Mouse (Mus musculus) Patski (cell line): ENCODE data around the gene Tsga10ip. TPM values are rescaled to one million over a fixed set of nuclear protein-coding genes. Genes with fewer than 3 reads are reported as not detected.
"Not testable (repeated sequence)": the region's sequence is repeated elsewhere in the genome, so short reads cannot be mapped to it uniquely, and the experiment has no call there.

Experiments
- ATAC-seq: fragments of 100-300 bp; one replicate; pipeline ENCODE4 v1.8.0; 2021
- CTCF ChIA-PET: fragments of 350-600 bp; sonication (Branson Sonifier 250); formaldehyde crosslinking; loops from one replicate; lab custom pipeline; 2022; ENCODE audit warnings: inconsistent platforms; lab: Charles Lee
- POLR2A ChIA-PET: fragments of 350-600 bp; sonication (Branson Sonifier 250); formaldehyde crosslinking; loops from one replicate; lab custom pipeline; 2022; ENCODE audit warnings: antibody characterized with exemption, inconsistent platforms; lab: Charles Lee
- DNase-seq: peaks from one replicate; pipeline ENCODE4 v3.0.0-alpha.2; 2011; ENCODE audit warnings: low read depth, low spot score
- H3K27me3 ChIP-seq: fragments of 371-371 bp; one replicate; pipeline ENCODE4 v1.5.1; 2021
- CTCF ChIP-seq: fragments of 100-300 bp; IDR thresholded peaks from one replicate; pipeline ENCODE4 v1.5.1; 2021
- in situ Hi-C: fragments of 300-500 bp; cut with MboI; formaldehyde crosslinking; loops from 3 replicates; pipeline ENCODE4 v1.11.1; 2018; ENCODE audit warnings: low pct_unique_long_range_greater_than_20kb, mixed read lengths
- polyA plus RNA-seq: library from polyadenylated mRNA; unstranded; gene quantifications from one replicate; pipeline ENCODE4 v1.2.3, GENCODE M21; 2021

Gene Tsga10ip
- polyA plus RNA-seq, 1 experiment from 2014 or later = 0.13 TPM

DNA sequence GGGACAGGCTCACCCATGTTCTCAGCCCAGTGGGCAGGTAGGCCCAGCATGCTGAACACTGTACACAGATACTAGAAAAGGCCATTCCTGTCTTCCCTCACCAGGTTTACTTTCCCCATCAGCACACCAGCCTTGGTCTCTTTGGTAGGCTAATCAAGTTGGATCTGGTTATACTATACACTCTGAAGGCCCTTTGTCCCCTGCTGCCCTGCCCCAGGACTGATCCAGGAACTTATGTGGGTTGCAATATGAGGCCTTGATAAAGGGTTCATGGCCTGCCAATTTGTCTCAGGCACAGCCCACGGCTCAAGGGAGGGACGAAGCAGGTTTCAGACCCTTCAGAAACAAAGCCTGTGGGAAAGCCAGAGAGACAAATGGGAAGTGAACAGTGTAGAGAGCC lies 48.7 kb downstream of the Tsga10ip start:
- CTCF ChIA-PET = no interaction called here
- in situ Hi-C loops = no loop called here
- ATAC-seq = no peak

DNA sequence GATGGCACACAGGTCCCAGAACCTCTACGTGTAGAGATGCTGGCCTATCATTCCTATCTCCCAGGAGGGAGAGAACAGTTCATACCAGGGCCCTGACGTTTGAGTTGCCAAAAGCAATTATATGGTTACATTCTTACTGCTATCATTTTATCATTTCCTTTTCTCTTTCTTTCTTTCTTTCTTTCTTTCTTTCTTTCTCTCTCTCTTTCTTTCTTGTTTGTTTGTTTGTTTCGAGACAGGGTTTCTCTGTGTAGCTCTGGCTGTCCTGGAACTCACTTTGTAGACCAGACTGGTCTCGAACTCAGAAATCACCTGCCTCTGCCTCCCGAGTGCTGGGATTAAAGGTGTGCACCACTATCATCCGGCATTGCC lies 52.8 kb downstream of the Tsga10ip start, which contains the start of gene Cst6:
Gene Cst6 (minus strand): TSS at position 73 of the 372 bp plus-strand sequence.
- ATAC-seq, POLR2A ChIA-PET, in situ Hi-C loops, DNase-seq, H3K27me3 ChIP-seq: not testable (repeated sequence)
- CTCF ChIA-PET = interaction anchor here (1.2 to 3.1 kb wide), 3 partner anchors 11 to 46 kb away, joined by 6 to 16 read pairs (median 6); no protein-coding TSS in a partner anchor

More for the DNA sequence above, 48.7 kb downstream of the Tsga10ip start:
- TF ChIP-seq CTCF = no peak
- POLR2A ChIA-PET = no interaction called here
- DNase-seq = no peak
- no peaks in the 10 kb centered on the region for H3K27me3 ChIP-seq

DNA sequence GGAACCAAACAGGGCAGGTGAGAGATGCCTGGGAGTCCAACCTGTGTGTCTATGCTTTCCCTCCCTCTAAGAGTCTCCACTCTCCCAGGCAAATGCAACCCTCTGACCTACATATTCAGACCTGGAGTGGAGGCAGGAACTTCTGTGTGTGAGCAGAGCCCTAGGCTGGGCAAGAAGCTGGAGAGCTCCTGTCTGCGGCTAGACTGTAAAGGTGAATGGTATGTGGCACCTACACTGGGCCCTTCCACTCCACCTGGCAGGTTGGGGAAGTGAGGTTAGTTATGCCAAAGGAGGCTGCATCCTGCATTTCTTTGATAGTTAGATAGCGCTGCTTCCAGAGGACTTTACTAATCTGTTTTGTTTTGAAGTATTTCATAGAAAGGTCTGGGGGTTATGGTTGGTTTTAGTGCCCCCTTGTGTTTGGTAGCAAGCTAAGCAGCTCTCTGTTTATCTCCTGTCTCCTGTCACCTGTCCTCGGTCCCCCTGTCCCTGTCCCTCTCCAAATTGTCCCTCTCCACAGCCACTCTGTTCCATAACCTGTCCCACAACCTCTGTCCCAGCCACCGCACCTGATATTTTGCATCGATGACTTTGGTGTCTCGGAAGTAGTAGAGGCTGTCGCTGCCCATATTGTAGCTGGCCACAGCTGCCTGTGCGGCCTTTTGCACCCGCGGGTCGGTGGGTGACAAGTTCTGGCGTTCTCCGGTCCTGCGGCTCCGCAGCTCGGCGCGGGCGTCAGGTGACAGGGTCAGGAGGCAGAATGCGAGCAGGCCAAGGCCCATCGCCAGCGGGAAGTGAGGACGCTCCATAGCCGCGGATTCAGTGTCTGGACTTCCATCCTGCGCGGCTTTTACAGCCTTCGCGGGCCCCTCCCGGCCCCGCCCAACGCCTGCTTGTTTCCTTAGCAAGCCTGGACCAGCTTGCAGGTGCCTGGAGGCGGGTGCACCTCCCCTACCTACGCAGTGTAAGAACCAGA lies 53.5 kb downstream of the Tsga10ip start:
- no peaks in the 10 kb centered on the region for H3K27me3 ChIP-seq
- DNase-seq (no peak), ATAC-seq (no peak)
- ChIA-PET POLR2A (no interaction called here), CTCF (interaction anchor here (1.0 to 3.1 kb wide), 3 partner anchors 10 to 51 kb away, joined by 3 to 16 read pairs (median 6); partner anchors contain the start of gene Gal3st3)
- no peak for TF ChIP-seq CTCF
- in situ Hi-C loops = no loop called here

DNA sequence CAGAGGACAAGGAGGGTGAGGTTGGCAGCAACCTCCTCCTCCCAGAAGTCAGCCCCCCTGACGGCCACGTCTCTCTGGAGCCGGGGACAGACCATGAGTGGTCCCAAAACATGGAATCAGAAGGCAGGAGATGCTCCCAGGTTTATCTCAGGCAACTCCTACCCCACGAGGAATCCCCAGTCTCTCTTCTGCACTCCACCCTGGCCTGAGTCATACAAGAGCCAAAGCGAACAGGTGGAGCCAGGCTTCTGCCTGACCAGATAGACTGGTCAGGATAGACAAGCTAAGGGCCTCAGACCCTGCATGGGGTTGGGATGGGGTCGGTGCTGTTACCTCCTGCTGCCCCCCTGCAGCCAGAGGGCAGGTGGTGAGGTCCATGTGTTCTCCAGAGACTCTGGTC lies 54.3 kb downstream of the Tsga10ip start:
- ChIA-PET CTCF (interaction anchor here (0.7 to 3.1 kb wide), 4 partner anchors 10 to 52 kb away, joined by 3 to 16 read pairs (median 4); partner anchors contain the start of genes Gal3st3 and Sf3b2), POLR2A (no interaction called here)
- DNase-seq (no peak), ATAC-seq (no peak)
- H3K27me3 ChIP-seq = no peaks in the 10 kb centered on the region
- in situ Hi-C loops = no loop called here
- no peak for TF ChIP-seq CTCF

DNA sequence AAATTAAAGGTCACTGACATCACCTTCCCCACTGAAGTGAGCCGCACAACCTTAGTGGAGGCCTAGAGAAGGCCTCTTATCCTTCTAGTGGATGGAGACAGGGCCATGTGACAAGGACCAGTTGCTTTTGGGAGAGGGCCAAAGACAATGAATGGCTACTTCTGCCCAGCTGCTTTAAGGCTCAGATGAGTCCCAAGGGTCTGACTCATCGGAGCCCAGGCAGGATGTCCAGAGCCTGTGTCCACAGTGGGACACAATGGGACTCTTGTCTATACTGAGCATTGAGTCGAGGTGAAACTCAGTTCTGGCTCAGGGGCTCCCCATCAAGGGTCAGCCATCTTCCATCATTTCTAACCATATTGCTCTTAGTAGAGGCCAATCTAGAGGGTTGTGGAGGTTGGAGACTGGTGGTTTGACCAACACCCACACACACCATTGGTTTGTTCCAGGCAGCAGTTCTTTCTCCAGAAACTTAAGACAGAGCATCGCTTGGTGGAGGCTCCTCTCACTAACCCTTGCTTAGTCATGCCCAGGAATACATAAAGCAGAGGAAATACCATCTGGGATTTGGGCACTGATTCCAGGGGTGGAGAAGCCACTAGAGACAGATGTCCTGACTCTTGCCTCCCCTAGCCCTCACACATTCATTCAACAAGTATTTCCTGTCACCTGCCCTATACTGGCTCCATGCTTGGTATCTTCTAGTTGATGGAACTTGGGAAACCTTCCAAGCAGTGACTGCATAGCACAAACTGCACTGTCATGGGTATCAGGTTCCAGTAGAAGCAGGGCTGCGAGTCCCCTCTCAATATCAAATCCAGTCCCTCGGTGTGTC lies 56.8 kb downstream of the Tsga10ip start:
- in situ Hi-C loops = no loop called here
- CTCF ChIA-PET = interaction anchor here (2.2 kb wide), 1 partner anchor 31 kb away, joined by 5 read pairs; no protein-coding TSS in a partner anchor
- DNase-seq (peak; percentile 83), ATAC-seq (peak; percentile 66)
- no peak for TF ChIP-seq CTCF
- POLR2A ChIA-PET = interaction anchor here (1.4 kb wide), 1 partner anchor 20 kb away, joined by 3 read pairs; no protein-coding TSS in a partner anchor
- no peaks in the 10 kb centered on the region for H3K27me3 ChIP-seq

DNA sequence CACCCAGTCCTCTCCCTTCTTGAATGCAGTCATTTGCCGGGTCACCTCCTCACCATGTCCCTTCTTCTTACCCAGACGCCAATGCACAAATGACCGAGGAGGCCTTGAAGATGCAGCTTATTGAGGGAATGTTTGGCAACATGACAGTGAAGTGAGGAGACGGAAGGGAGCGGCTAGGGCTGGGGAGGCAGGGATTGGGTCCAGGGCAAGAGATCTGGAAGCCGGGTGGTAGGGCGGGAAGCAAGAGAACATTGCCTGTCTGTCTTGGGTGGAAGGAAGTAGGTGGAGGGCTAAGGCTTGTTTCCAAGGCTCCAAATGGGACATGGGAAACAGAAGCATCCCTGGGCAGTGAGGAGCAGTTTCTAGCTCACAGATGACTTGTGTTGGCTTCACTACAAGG lies 61.0 kb downstream of the Tsga10ip start:
- ChIA-PET POLR2A (no interaction called here), CTCF (no interaction called here)
- in situ Hi-C loops = no loop called here

More for the DNA sequence above, 61.0 kb downstream of the Tsga10ip start:
- H3K27me3 ChIP-seq = no peaks in the 10 kb centered on the region
- DNase-seq (no peak), ATAC-seq (no peak)
- no peak for TF ChIP-seq CTCF

Other genes with a start within 250 kb of the Tsga10ip start
- 23.8 TPM for gene Pacs1, start 129.4 kb downstream of the Tsga10ip start, polyA plus RNA-seq
- gene Sf3b2, start 107.1 kb downstream of the Tsga10ip start, polyA plus RNA-seq = 255 TPM
- gene Gal3st3, start 104.2 kb downstream of the Tsga10ip start, polyA plus RNA-seq = not detected
- not detected for gene Catsper1, start 66.8 kb downstream of the Tsga10ip start, polyA plus RNA-seq
- gene Cst6, start 53.0 kb downstream of the Tsga10ip start, polyA plus RNA-seq = 1.1 TPM
- 36.7 TPM for gene Eif1ad, start 35.8 kb downstream of the Tsga10ip start, polyA plus RNA-seq
- 211 TPM for gene Banf1, start 35.4 kb downstream of the Tsga10ip start, polyA plus RNA-seq
- 75.3 TPM for gene Sart1, start 13.8 kb downstream of the Tsga10ip start, polyA plus RNA-seq
- 251 TPM for gene Drap1, start 22.5 kb upstream of the Tsga10ip start, polyA plus RNA-seq
- gene AI837181, start 22.6 kb upstream of the Tsga10ip start, polyA plus RNA-seq = 58.5 TPM
- 2.1 TPM for gene Fosl1, start 45.0 kb upstream of the Tsga10ip start, polyA plus RNA-seq
- 16.8 TPM for gene Ccdc85b, start 55.4 kb upstream of the Tsga10ip start, polyA plus RNA-seq
- 92.2 TPM for gene Fibp, start 58.1 kb upstream of the Tsga10ip start, polyA plus RNA-seq
- 0.42 TPM for gene Ctsw, start 66.0 kb upstream of the Tsga10ip start, polyA plus RNA-seq
- gene Efemp2, start 71.4 kb upstream of the Tsga10ip start, polyA plus RNA-seq = 451 TPM
- 37.0 TPM for gene Mus81, start 85.9 kb upstream of the Tsga10ip start, polyA plus RNA-seq
- 1,610 TPM for gene Cfl1, start 87.9 kb upstream of the Tsga10ip start, polyA plus RNA-seq
- 1.6 TPM for gene 1700020D05Rik, start 101.3 kb upstream of the Tsga10ip start, polyA plus RNA-seq
- gene Snx32, start 108.0 kb upstream of the Tsga10ip start, polyA plus RNA-seq = 30.0 TPM
- gene Ovol1, start 158.1 kb upstream of the Tsga10ip start, polyA plus RNA-seq = 0.08 TPM
- 8.3 TPM for gene Ap5b1, start 165.5 kb upstream of the Tsga10ip start, polyA plus RNA-seq
- 79.1 TPM for gene Rnaseh2c, start 199.3 kb upstream of the Tsga10ip start, polyA plus RNA-seq
- 56.5 TPM for gene Kat5, start 207.7 kb upstream of the Tsga10ip start, polyA plus RNA-seq
- gene Rela, start 235.0 kb upstream of the Tsga10ip start, polyA plus RNA-seq = 94.7 TPM